Mouse (Mus musculus) c-Kit-positive CD71-positive TER-119-negative erythroid progenitor cells, embryonic 14.5 days (primary cell): ENCODE results near the gene Ptgdr2.
A peak's percentile ranks its signal among the peaks of the same experiment; 100 is the strongest.

Source experiments
- DNase-seq: peaks from one replicate; pipeline ENCODE4 v3.0.0-alpha.2; 2013; ENCODE audit warnings: low read depth

Ptgdr2 gene

DNA sequence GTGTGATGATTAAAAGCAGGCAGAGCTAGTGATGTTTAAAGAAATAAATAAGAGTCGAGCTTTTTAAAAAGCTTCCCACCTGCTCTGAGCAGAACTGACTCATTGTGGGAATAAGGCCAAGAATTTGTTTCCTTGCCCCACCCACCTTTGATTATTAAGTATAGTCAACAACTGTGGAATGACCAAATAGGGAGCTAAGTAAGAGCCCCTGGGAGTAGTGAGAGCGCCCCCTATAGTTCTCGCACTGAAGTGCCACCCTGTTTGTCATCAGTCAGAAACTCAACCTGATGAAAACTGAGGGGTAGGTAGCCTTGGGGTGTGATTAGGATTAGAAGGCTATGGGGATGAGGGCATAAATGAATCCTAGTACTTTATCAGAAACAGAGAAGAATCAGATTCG lies 39.4 kb downstream of the Ptgdr2 start:
- peak; percentile 20 for DNase-seq

DNA sequence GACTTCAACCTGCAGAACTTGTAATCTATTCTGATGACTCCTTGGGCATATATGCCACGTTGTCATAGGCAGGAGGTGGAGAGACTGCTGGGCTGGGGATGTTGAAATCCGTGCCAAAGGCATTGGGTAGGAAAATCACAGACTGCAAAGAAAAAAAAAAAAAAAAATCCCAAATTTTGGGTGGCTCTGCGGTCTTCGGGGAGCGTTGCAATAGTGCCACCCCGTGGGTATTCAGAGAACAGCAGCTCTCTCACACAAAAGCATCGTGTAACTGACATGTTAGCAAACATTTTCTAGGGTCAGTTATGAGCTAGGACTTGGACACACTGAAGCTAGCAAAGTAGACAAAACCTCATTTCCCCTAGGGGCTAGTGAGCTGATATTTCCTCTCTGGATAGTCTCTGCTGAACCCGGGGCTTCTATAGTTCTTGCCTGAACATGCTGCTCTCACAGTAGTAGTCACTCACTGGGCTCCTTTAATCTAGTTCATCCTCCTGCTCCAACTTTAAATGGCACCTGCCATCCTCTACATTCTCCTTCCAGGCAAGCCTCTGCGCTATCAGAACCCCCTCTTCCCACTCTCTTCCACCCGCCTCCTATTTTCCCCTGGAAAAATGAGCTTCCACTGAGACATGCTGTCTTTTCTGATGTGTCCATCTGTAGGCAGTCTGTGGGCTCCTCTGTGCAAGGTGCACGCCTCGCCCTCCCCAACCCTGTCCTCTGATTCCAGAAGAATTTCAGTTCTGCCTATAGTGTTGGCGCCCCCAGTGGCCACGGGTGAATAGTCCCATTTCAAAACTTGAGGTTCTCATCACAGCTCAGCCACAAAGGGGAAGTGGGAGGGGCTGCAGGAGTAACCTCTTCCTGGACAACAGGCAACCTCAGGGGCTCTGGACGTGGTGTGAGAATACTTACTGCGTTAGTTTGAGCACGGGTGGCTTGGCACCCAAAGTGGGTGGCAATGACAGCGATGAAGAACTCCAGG lies 42.5 kb downstream of the Ptgdr2 start:
- peak; percentile 56 for DNase-seq

DNA sequence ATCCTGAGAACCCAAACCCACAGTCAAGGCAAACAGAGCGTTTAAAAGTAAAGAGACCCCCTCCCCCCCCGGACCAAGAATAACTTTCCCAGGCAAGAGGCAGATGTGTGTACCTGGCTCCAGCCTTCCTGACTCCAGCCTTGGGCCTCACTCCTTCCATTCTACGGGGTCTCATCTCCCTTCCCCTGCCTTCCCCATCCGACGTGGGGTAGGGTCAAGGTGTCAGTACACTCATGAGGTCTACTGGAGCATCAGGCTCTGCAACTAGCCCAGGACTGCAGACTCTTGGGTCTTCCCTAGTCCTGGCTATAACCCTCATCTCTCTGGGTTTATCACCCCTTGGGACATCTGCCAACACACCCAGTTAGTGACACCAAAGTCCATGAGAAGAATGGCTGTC lies 43.2 kb downstream of the Ptgdr2 start:
- DNase-seq = no peak

DNA sequence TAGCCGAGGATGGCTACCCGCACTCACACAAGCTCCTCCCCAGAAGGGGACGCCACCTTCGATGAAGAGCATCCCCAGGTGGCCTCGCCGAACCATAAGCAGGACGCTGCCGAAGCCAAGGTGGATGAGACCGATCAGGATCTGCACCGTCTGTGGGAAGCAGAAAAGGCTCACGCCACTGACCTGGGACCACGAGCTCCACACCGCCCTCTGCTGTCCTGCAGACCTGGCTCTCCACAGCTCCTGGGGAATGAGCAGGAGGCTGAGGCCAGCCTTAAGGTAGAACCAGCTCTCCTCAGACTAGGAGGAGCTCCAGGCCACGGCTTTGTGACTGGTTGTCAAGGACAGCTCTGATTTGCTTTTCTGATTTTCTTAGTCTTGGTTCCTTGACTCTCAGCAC lies 46.2 kb downstream of the Ptgdr2 start:
- DNase-seq = no peak

DNA sequence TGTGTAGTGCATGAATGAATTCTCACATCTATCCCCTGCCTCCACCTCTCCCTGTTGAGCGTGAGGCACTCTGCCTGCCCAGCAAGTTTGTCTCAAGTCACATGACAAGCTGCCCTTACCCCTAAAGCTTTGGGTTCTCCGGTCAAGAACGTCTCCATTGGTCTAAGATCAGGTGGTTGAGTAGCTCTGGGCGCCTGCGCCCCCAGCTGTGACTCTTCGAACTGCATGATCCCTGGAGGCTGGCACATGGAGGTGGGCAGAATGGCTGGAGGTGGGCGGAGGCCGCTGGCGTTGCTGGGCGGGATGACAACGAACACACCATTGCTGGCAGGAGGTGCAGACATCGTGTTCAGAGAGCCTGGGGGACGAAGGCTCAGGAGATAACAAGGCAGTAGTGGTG lies 47.6 kb downstream of the Ptgdr2 start:
- DNase-seq = no peak

DNA sequence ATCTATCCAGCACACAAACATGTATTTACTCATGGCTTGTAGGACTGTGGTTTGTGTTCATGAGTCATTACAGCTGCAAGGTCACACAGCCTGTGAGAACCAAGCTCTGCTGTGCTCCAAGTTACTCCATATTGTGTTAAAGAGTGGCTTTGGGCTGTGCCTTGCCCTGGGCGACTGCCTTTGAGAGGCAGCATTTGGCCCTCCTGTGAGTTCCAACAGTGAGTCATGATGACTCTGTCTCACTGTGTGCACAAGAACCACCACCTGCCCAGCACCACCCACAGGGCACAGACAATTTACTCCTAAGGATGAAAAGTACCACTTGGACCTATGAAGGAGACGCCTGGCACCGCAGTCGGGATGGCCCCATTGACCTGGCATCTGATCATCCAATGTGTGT lies 48.9 kb downstream of the Ptgdr2 start:
- DNase-seq = no peak

DNA sequence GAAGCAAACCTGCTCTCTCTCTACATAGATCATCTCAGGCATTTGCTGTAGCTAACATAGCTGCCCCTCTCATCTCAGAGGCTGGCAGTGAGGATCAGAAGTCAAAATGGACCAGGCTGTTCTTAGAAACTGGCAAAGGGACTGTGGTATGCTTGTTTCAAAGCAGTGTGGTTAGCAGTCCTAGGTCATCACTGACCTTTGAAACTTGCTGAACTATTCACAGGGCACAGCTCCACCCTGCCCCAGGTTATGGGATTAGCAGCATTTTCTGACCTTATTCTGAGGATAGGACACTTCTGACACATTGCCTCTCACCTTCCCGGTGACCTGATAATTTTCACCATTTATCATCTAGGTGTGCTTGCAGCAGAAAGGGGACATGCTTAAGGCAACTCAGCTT lies 51.6 kb downstream of the Ptgdr2 start:
- no peak for DNase-seq

DNA sequence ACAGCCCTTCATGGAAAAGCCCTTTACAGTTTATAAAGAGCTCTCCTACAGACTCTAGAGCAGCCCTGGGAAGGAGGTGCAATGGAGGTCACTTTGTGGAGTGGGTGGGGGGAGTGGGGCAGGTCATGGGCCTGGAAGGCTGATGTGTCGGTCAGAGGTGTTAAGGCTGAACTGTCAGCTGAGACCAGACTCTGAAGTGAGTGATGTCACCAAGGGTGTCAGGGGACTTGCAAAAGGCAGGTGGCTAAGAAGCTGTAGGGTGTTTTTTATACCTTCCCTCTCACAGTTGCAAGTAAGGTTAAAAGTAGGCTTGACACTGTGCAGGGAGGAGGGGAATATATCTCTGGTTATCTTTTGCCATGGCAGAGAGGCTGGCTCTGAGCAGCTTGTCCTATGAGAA lies 53.8 kb downstream of the Ptgdr2 start:
- DNase-seq = no peak

DNA sequence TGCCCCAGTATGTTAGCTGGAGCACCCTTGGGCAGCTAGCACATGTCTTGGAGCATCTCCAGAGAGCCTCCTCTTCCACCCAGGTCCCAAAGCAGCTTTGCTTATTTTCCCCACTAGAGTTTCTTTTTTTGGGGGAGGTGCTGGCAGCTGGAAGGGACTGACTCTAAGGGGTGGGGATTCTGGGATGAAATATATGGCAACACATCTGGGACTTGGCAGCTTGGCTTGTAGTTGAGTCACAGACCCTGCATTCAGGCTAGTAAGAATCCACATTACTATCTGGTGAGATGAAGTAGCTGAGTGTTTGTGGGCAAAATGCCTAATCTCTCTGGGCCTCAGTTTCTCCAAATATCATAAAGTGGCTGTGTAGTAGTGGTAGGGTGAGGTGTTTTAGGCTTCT lies 55.0 kb downstream of the Ptgdr2 start:
- DNase-seq = no peak
